Mouse (Mus musculus) heart, adult 2 months (tissue): Measurements from ENCODE around the gene H2-M10.4.

Source experiments
- CTCF ChIP-seq: fragments of 200-600 bp; IDR thresholded peaks from 2 replicates; pipeline ENCODE4 v1.8.1; 2022; ENCODE audit warnings: antibody characterized with exemption, mild to moderate bottlenecking, moderate library complexity
- POLR2A ChIP-seq: fragments of 200-500 bp; IDR thresholded peaks from 2 replicates; pipeline ENCODE4 v1.6.1; 2011; ENCODE audit warnings: mild to moderate bottlenecking, low read depth, low read length, control low read depth; ENCODE audit not compliant: insufficient read depth

DNA sequence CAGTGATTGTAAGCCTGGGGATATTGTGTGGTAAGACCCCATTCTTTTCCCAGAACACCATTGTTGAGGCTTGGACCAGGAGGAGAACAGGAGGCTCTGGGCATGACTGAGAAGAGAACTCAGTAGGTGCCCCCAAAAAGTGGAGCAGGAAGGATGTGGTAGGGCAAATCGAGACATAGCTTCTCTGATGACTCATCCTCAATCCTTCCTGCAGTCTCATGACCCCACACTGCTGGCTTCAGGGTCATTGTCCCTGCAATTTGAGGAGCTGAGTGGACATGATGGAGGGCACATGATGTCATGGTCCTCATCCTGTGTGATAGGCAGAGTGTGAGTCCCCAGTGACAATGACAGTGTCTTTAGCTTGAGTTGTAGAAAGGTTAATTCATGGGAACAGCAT, 46.7 kb downstream of the H2-M10.4 start:
- no peak for TF ChIP-seq POLR2A
- TF ChIP-seq CTCF, result no peak
